Mouse (Mus musculus): ENCODE results near the gene Gm49673.
"Not testable (repeated sequence)": the region's sequence is repeated elsewhere in the genome, so short reads cannot be mapped to it uniquely, and the experiment has no call there.

The Gm49673 gene

GRCm38 (mm10) chr17:8039916-8040635 lies 107.5 kb downstream of the Gm49673 start:
- DNase-seq (ENCODE audit: low spot score in 2 of 2): not testable (repeated sequence)

GRCm38 (mm10) chr17:8036976-8037375 lies 110.6 kb downstream of the Gm49673 start:
- DNase-seq (ENCODE audit: low spot score in 2 of 2): not testable (repeated sequence)
